In genomic region chr17:85861328-85861727, GRCm38 (mm10) we compare ENCODE assay signal across 21 mouse cellular contexts.
DNase-seq lines count a peak whose midpoint lies in the region; ATAC-seq and TF ChIP-seq lines count a peak whose summit lies in the region.
"Had no signal": no experiment of that assay in that cellular context is flagged by ENCODE, and none has a peak within 500 bp of the region (broad histone marks: within the 10 kb centered on the region; RNA-seq: fewer than 3 reads in every experiment).

No protein-coding gene starts in this region.

- intact Hi-C loops in left cerebral cortex, postnatal 10 days (cut with DNase I): no loop called here

- no peaks in the 10 kb centered on the region for H3K36me3 ChIP-seq in lung, embryonic 14.5 days (ENCODE audit: insufficient read depth)
- H3K36me3 ChIP-seq: embryonic facial prominence, embryonic 15.5 days; forebrain, embryonic 10.5 days; heart, embryonic 10.5 days; hindbrain, embryonic 12.5 days had no signal

- no peak overlapping the region for H3K4me2 ChIP-seq in lung, embryonic 14.5 days
- H3K4me2 ChIP-seq: embryonic facial prominence, embryonic 15.5 days; hindbrain, embryonic 12.5 days had no signal

- H3K4me1 ChIP-seq in lung, embryonic 14.5 days (ENCODE audit: insufficient read depth): no peaks in the 10 kb centered on the region

- ATAC-seq in lung, embryonic 14.5 days (ENCODE audit: insufficient read depth): no peak
- ATAC-seq: forebrain, embryonic 14.5 days; hindbrain, embryonic 16.5 days; inflammation-experienced regulatory T-cells, adult 6 months had no signal

- no peak overlapping the region for H3K27ac ChIP-seq in lung, embryonic 14.5 days (ENCODE audit: low read depth)
- H3K27ac ChIP-seq: embryonic facial prominence, embryonic 15.5 days; forebrain, embryonic 10.5 days; heart, embryonic 10.5 days; hindbrain, embryonic 12.5 days had no signal

- H3K9me3 ChIP-seq in lung, embryonic 14.5 days (ENCODE audit: low read depth, low read length): no peaks in the 10 kb centered on the region
- H3K9me3 ChIP-seq: embryonic facial prominence, embryonic 15.5 days; forebrain, embryonic 10.5 days; heart, embryonic 10.5 days; hindbrain, embryonic 12.5 days had no signal

- H3K27me3 ChIP-seq in lung, embryonic 14.5 days (ENCODE audit: insufficient read depth, low read length): no peaks in the 10 kb centered on the region
- H3K27me3 ChIP-seq: CH12.LX; embryonic facial prominence, embryonic 15.5 days; hindbrain, embryonic 12.5 days had no signal

- TF ChIP-seq CTCF in lung, embryonic 14.5 days (IDR thresholded peaks at IDR 0.05; ENCODE audit: low read depth): no peak

- WGBS in lung, embryonic 14.5 days: 37% methylated on average over 9 of the region's 9 CpGs

- no peak overlapping the region for H3K9ac ChIP-seq in lung, embryonic 14.5 days
- H3K9ac ChIP-seq: embryonic facial prominence, embryonic 15.5 days; hindbrain, embryonic 12.5 days had no signal

- DNase-seq in lung, embryonic 14.5 days: peak; percentile 31
- DNase-seq in lung, postnatal 36 days: no peak
- DNase-seq in adrenal gland, adult 8-10 months: peak; percentile 40
- peak; percentile 60 to 65 for DNase-seq in adrenal gland, postnatal 36 days
- DNase-seq in spleen, postnatal 4 days (ENCODE audit: low spot score in 2 of 2): no peak
- no peak for DNase-seq in testis, postnatal 10 days (ENCODE audit: low spot score)
- no peak for DNase-seq in left cerebral cortex, postnatal 10 days (ENCODE audit: extremely low spot score in 1 of 2, low spot score in 2 of 2)
- DNase-seq: cerebellum, adult 2 months; cerebellum, postnatal 14 days; embryo, embryonic 11 days; gastrocnemius, postnatal 10 days; heart, postnatal 4 days had no signal

- no peak overlapping the region for H3K4me3 ChIP-seq in lung, embryonic 14.5 days (ENCODE audit: low read depth, low read length)
- H3K4me3 ChIP-seq: embryonic facial prominence, embryonic 15.5 days; erythroblast, embryonic 14.5 days; forebrain, embryonic 10.5 days; heart, embryonic 10.5 days; hindbrain, embryonic 12.5 days had no signal

Comparison
In these comparisons a context has a peak if more than half of its experiments do, and no peak if none do; other contexts are left out.
1. DNase-seq: peak in lung, embryonic 14.5 days (single experiment), adrenal gland, adult 8-10 months (single experiment) and adrenal gland, postnatal 36 days (2 of 2); none in lung, postnatal 36 days (single experiment), spleen, postnatal 4 days (0 of 2), testis, postnatal 10 days (single experiment) and left cerebral cortex, postnatal 10 days (0 of 2).